Mouse (Mus musculus): ENCODE data around the gene Cd302. TPM values are rescaled to one million over a fixed set of nuclear protein-coding genes. Genes with fewer than 3 reads are reported as not detected.

Cd302 gene
- polyA plus RNA-seq, 1 experiment from 2014 or later, result 43.6 TPM

DNA sequence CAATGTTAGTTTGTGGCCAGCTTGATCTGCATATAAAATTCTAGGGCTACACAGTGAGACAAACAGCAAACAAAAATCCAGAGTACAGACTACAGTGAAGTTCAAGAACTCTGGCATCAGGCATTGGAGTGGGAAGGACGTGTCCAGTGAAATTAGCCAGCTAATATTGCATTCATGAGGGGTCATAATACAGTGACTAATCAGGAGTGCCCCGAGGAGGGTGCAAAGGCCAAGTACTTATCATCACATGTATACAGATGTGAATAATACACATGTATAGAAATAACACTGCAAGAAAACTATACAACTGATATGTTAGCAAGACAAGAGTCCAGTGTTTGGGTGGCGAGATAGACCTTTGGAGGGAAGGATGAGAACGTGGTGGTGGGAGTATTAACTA, 31.5 kb downstream of the Cd302 start:
- Histone ChIP-seq H3K9me3 (replicated peaks) (no peaks in the 10 kb centered on the region), H3K36me3 (peaks cover 65% of the 10 kb centered on the region), H3K4me3 (replicated peaks) (no peak overlapping the region), H3K27ac (no peak overlapping the region), H3K27me3 (no peaks in the 10 kb centered on the region), H3K9ac (no peak overlapping the region), H3K4me1 (no peaks in the 10 kb centered on the region), H3K4me2 (no peak overlapping the region)
- 85% methylated on average over 4 of the region's 4 CpGs for WGBS
- ATAC-seq (replicated peaks; ENCODE audit: low FRiP score), result no peak

DNA sequence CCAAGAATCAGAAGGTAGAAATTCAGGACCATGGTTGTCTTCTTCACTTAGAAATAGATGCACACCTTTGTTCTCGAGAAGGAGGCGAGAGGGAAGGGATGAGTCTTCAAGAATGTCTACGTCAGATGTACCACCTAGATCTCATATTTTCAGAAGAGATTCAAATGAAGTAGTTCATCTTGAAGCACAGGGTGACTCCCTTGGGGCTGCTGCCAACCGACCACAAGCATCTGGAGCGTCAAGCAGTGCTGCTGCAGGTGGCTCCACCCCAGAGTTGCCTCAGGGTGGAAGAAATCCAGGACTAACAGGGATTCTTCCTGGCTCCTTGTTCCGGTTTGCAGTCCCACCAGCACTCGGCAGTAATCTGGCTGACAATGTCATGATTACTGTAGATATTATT, 49.8 kb downstream of the Cd302 start:
- H3K4me1 ChIP-seq, result no peaks in the 10 kb centered on the region
- H3K27ac ChIP-seq, result no peak overlapping the region
- H3K4me2 ChIP-seq, result no peak overlapping the region
- no peaks in the 10 kb centered on the region for H3K9me3 ChIP-seq (replicated peaks)
- no peak for ATAC-seq (replicated peaks; ENCODE audit: low FRiP score)
- WGBS, result 88% methylated on average over 7 of the region's 7 CpGs
- no peaks in the 10 kb centered on the region for H3K27me3 ChIP-seq
- peaks cover 87% of the 10 kb centered on the region for H3K36me3 ChIP-seq
- H3K9ac ChIP-seq, result no peak overlapping the region
- H3K4me3 ChIP-seq (replicated peaks), result no peak overlapping the region

DNA sequence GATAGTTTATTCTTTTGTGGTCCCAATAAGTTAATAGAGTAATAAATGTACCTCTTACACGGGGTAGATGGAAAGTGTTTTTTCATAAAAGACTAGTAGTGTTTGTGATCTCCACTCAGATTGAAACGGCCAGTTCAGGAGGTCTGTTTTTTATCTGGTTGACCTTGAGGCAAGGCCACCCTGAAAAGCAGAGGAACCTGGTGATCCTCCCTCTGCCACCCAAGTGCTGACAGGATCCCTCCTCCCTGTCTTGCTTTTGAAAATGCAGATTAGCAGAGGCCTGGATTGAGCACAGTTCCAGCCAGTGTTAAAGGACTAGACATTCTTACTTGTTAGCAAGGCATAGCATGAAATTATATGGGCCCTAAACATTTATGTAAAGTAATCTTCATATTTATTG, 51.1 kb downstream of the Cd302 start:
- peaks cover 81% of the 10 kb centered on the region for H3K36me3 ChIP-seq
- WGBS, result 57% methylated on average over 2 of the region's 2 CpGs

DNA sequence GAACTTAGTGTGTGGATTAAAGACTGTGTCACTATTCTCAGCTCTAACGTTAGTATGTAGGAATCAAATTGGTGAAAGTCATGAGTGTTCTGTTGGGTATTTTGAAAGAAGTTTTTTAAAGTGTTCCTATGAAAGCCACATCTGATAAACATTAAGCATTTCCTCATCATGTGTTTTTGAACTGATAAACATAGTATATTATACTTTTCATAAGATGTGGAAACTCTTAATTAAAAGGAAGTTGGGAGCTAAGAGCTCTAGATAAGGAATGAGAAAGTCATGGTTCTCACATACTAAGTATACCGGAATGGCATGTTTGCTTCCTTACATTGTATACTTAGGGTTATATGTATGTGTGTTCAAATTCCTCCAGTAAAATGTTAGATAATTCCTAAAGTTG, 53.9 kb downstream of the Cd302 start:
- no peaks in the 10 kb centered on the region for H3K27me3 ChIP-seq
- peaks cover 66% of the 10 kb centered on the region for H3K36me3 ChIP-seq

More for the DNA sequence above, 51.1 kb downstream of the Cd302 start:
- Histone ChIP-seq H3K9me3 (replicated peaks) (no peaks in the 10 kb centered on the region), H3K9ac (no peak overlapping the region), H3K4me3 (replicated peaks) (no peak overlapping the region), H3K4me2 (no peak overlapping the region), H3K4me1 (no peaks in the 10 kb centered on the region), H3K27me3 (no peaks in the 10 kb centered on the region), H3K27ac (no peak overlapping the region)
- no peak for ATAC-seq (replicated peaks; ENCODE audit: low FRiP score)

DNA sequence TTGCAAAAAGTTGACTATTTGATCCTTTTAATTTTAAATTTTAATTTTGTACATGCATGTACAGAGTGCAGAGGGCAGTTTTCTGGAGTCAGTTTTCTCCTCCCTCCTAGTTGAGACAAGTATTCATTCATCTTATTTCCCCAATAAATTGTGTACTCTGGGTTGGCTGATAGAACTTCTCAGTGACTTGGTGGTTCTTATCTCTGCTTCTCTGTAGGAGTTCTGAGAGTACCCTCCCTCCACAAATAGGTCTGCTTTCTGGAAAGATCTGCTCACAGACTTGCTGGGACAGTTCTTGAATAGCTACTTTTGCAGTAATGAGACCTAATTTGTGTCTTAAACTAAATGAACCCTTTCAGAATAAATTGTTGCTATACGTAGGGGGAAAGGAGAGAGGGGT, 55.8 kb downstream of the Cd302 start:
- no peaks in the 10 kb centered on the region for H3K4me1 ChIP-seq
- no peak overlapping the region for H3K4me2 ChIP-seq
- H3K36me3 ChIP-seq, result peaks cover 51% of the 10 kb centered on the region
- no peak for ATAC-seq (replicated peaks; ENCODE audit: low FRiP score)
- H3K4me3 ChIP-seq (replicated peaks), result no peak overlapping the region
- 83% methylated on average over 1 of the region's 1 CpGs for WGBS
- H3K27ac ChIP-seq, result no peak overlapping the region
- no peaks in the 10 kb centered on the region for H3K27me3 ChIP-seq
- H3K9ac ChIP-seq, result no peak overlapping the region
- H3K9me3 ChIP-seq (replicated peaks), result no peaks in the 10 kb centered on the region; the same call in 1 of the 2 replicates

More for the DNA sequence above, 53.9 kb downstream of the Cd302 start:
- Histone ChIP-seq H3K4me2 (no peak overlapping the region), H3K9me3 (replicated peaks) (no peaks in the 10 kb centered on the region; the same call in 1 of the 2 replicates), H3K27ac (no peak overlapping the region), H3K4me1 (no peaks in the 10 kb centered on the region), H3K9ac (no peak overlapping the region), H3K4me3 (replicated peaks) (no peak overlapping the region)
- 94% methylated on average over 2 of the region's 2 CpGs for WGBS
- no peak for ATAC-seq (replicated peaks; ENCODE audit: low FRiP score)

DNA sequence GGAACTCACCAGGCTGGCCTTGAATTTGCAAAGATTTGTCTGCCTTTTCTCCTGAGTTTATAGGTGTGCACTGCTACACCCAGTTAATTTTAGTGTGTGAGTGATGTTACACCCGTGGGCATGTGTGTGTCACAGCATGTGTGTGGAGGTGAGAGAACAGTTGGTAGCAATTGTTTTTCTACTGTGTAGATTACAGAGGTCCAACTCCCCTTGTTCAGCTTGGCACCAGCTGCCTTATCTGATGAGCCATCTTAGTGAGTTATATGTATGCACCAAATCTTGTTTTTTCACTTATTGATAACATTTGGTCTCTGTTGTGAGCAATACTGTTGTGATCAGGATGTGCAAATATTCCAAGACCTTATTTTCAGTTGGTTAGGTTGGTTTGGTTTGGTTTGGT, 60.8 kb downstream of the Cd302 start:
- Histone ChIP-seq H3K4me3 (replicated peaks) (no peak overlapping the region), H3K27me3 (no peaks in the 10 kb centered on the region), H3K27ac (no peak overlapping the region), H3K4me1 (peaks cover 12% of the 10 kb centered on the region), H3K4me2 (no peak overlapping the region), H3K9me3 (replicated peaks) (no peaks in the 10 kb centered on the region; the same call in 1 of the 2 replicates), H3K9ac (no peak overlapping the region), H3K36me3 (0 out of 2 replicates have a peak, but pooled peaks cover 10% of the 10 kb centered on the region)
- WGBS, result 54% methylated on average over 1 of the region's 1 CpGs
- ATAC-seq (replicated peaks; ENCODE audit: low FRiP score), result no peak

DNA sequence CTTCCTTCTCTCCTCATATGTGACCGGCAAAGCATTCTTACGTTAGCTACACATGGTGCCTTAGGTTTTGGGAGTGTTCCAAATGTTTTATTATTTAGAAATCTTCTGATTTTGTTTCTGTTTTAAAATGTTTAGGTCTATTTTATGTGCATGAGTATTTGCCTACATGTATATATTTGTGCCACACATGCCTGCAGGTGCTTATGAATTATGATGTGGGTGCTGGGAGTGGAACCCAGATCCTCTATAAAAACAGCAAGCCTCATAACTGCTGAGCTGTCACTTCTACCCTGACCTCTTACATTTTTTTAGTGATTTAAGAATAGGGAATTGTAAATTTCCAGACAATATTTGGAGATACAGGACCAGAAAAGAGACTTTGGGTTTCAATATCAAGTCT, 62.3 kb downstream of the Cd302 start:
- H3K9ac ChIP-seq, result no peak overlapping the region
- H3K4me3 ChIP-seq (replicated peaks), result no peak overlapping the region
- H3K36me3 ChIP-seq, result 0 out of 2 replicates have a peak, but pooled peaks cover 10% of the 10 kb centered on the region
- 78% methylated on average over 2 of the region's 2 CpGs for WGBS
- peaks cover 12% of the 10 kb centered on the region for H3K4me1 ChIP-seq
- H3K27me3 ChIP-seq, result no peaks in the 10 kb centered on the region
- ATAC-seq (replicated peaks; ENCODE audit: low FRiP score), result no peak
- H3K9me3 ChIP-seq (replicated peaks), result no peaks in the 10 kb centered on the region; the same call in 1 of the 2 replicates
- no peak overlapping the region for H3K4me2 ChIP-seq
- no peak overlapping the region for H3K27ac ChIP-seq

DNA sequence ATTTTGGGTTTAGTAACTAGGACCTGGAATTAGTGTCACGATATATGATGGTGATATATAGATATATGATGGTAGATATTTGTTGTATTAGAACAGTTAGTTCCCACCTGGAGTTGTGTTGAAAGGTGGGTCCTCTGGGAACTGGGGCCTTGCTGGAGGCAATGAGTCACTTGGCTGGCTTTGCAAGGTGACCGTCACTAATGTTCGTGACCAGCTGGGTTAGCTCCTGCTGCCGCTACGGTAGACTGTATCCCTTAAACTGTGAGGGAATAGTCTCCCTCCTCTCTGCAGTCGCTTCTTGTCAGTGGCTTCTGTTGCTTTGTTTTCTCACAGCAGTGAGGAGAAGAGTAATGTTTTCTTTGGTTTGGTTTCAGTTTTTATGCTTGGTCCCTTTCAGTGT, 63.1 kb downstream of the Cd302 start:
- 26% methylated on average over 6 of the region's 6 CpGs for whole genome bisulfite sequencing
- 0 out of 2 replicates have a peak, but pooled peaks cover 11% of the 10 kb centered on the region for H3K36me3 ChIP-seq
- ATAC-seq (replicated peaks; ENCODE audit: low FRiP score), result 0 out of 2 replicates have a peak, but pooled peaks have one; percentile 22
- H3K27ac ChIP-seq, result no peak overlapping the region
- H3K4me2 ChIP-seq, result peak overlapping the region; percentile 10; the same call in 1 of the 2 replicates
- H3K4me1 ChIP-seq, result peaks cover 15% of the 10 kb centered on the region
- H3K4me3 ChIP-seq (replicated peaks), result no peak overlapping the region
- no peaks in the 10 kb centered on the region for H3K27me3 ChIP-seq
- no peaks in the 10 kb centered on the region; the same call in 1 of the 2 replicates for H3K9me3 ChIP-seq (replicated peaks)
- H3K9ac ChIP-seq, result no peak overlapping the region

DNA sequence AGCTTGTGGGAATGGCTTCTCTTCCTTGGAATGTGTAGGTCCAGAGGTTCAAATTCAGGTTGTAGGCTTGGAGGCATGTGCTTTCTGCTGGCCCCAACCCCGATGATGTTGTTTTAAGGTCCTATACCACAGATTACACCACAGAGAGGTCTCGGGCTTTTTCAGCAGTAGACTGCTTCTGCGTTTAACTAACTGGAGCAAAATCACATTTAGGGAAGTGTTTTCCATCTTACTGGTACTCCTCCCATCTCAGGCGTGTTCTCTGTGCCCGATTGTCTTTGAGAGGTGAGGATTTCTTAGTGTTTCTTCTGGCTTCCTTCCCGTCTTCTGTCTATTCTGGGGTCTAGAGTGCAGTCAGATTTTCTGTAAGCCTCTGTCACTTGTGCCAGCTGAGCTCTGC, 66.7 kb downstream of the Cd302 start:
- H3K9ac ChIP-seq, result no peak overlapping the region
- no peaks in the 10 kb centered on the region for H3K27me3 ChIP-seq
- H3K9me3 ChIP-seq (replicated peaks), result no peaks in the 10 kb centered on the region
- peaks cover 19% of the 10 kb centered on the region for H3K36me3 ChIP-seq
- no peak overlapping the region for H3K4me2 ChIP-seq
- H3K4me3 ChIP-seq (replicated peaks), result no peak overlapping the region
- WGBS, result 82% methylated on average over 6 of the region's 6 CpGs
- H3K4me1 ChIP-seq, result peaks cover 34% of the 10 kb centered on the region
- ATAC-seq (replicated peaks; ENCODE audit: low FRiP score), result no peak
- no peak overlapping the region for H3K27ac ChIP-seq

DNA sequence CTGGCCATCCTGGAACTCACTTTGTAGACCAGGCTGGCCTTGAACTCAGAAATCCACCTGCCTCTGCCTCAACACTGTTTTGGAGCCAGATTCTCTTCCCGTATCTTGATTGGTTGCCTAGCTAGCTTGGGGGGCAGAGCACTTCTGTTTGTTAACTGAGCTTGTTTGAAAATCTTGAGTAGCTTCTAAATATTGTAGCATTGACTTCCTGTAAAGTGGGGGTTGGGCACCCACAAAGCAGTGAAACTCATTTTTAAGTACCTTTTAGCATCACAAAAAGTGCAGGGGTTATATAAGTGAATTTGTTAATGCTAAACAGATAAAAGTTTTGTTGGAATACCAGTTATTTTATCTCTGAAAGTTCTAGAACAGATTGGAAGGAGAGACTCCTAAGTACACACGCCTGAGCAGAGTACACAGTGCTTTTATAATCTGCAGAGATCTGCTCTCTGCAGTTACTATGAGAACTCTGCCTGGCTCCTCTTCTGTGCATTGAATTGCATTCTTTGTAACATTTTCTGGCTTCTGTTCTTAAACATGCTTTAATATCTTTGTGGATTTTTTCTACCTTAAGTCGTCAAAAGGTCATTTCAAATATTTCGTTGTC, 67.6 kb downstream of the Cd302 start:
- no peak overlapping the region for H3K9ac ChIP-seq
- H3K27ac ChIP-seq, result no peak overlapping the region
- ATAC-seq (replicated peaks; ENCODE audit: low FRiP score), result no peak
- H3K4me3 ChIP-seq (replicated peaks), result no peak overlapping the region
- H3K9me3 ChIP-seq (replicated peaks), result no peaks in the 10 kb centered on the region
- H3K27me3 ChIP-seq, result no peaks in the 10 kb centered on the region
- H3K36me3 ChIP-seq, result peaks cover 24% of the 10 kb centered on the region
- H3K4me2 ChIP-seq, result no peak overlapping the region
- 87% methylated on average over 4 of the region's 4 CpGs for WGBS
- peaks cover 37% of the 10 kb centered on the region for H3K4me1 ChIP-seq

DNA sequence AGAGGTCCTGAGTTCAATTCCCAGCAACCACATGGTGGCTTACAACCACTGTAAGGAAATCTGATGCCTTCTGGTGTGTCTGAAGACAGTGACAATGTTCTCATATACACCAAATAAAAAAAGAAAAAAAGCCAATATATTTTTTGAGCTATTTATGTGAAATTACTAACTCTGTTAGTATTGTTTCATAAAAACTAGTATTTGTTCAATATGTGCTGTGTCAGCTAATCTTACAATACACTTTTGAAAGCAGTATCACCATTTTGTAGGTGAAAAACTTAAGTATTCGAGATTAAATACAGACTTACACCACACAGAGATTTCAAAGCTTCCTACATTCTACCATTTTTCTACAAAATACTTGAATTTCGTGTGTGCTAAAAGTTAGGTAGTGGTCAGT, 69.6 kb downstream of the Cd302 start:
- H3K9me3 ChIP-seq (replicated peaks), result no peaks in the 10 kb centered on the region
- WGBS, result 95% methylated on average over 2 of the region's 2 CpGs
- ATAC-seq (replicated peaks; ENCODE audit: low FRiP score), result no peak

DNA sequence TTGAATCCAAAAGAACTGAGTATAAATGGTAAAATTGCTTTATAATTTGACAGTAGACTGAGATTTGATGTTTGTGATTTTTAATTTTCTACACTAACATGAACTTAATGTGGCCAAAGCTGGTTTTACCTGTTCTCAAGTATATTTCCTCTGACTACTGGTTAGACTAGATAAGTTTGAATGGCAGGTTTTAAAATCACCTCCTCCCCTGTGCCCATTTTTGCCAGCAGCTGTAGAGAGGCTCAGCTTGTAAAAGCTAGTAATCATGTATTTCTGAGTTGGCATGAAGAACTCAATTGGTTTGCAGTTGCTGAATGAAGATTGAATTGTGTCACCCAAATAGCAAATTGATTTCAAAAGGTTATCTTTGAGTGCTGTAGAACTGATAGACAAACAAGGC, 71.8 kb downstream of the Cd302 start:
- H3K4me1 ChIP-seq, result peaks cover 46% of the 10 kb centered on the region
- H3K27me3 ChIP-seq, result no peaks in the 10 kb centered on the region
- H3K36me3 ChIP-seq, result peaks cover 29% of the 10 kb centered on the region
- no peaks in the 10 kb centered on the region for H3K9me3 ChIP-seq (replicated peaks)
- no peak overlapping the region for H3K9ac ChIP-seq
- no peak overlapping the region for H3K27ac ChIP-seq
- no peak for ATAC-seq (replicated peaks; ENCODE audit: low FRiP score)
- H3K4me2 ChIP-seq, result no peak overlapping the region
- H3K4me3 ChIP-seq (replicated peaks), result no peak overlapping the region

More for the DNA sequence above, 69.6 kb downstream of the Cd302 start:
- Histone ChIP-seq H3K4me2 (no peak overlapping the region), H3K9ac (no peak overlapping the region), H3K27ac (no peak overlapping the region), H3K36me3 (peaks cover 29% of the 10 kb centered on the region), H3K27me3 (no peaks in the 10 kb centered on the region), H3K4me1 (peaks cover 37% of the 10 kb centered on the region), H3K4me3 (replicated peaks) (no peak overlapping the region)

DNA sequence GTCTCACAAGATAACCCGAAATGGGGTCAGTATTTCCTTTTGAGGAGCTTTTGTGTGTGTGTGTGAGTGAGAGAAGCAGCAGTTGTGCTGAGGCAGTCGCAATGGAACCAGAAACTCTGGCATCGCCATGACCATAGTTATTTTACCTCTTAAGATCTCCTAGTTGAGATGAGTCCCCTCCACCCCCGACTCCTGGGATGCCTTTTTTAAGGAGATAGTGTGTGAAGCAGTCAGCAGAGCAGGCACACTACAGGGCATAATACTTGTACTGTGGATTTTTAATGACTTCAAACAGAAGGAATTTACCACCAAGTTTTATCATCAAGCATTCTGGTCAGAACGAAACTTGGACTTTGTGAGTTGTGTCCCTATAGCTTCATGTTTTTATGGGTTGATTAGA, 73.5 kb downstream of the Cd302 start:
- peak overlapping the region; percentile 70 for H3K4me2 ChIP-seq
- H3K27me3 ChIP-seq, result no peaks in the 10 kb centered on the region
- H3K9ac ChIP-seq, result peak overlapping the region; percentile 93
- peaks cover 25% of the 10 kb centered on the region for H3K36me3 ChIP-seq
- 17% methylated on average over 5 of the region's 5 CpGs for WGBS
- no peak for ATAC-seq (replicated peaks; ENCODE audit: low FRiP score)
- peak overlapping the region; percentile 92 for H3K4me3 ChIP-seq (replicated peaks)
- peaks cover 39% of the 10 kb centered on the region for H3K4me1 ChIP-seq
- no peak overlapping the region for H3K27ac ChIP-seq
- no peaks in the 10 kb centered on the region for H3K9me3 ChIP-seq (replicated peaks)
